Mouse (Mus musculus): Measurements from ENCODE around the gene Uroc1. TPM values are rescaled to one million over a fixed set of nuclear protein-coding genes. Genes with fewer than 3 reads are reported as not detected.

The Uroc1 gene
- polyA plus RNA-seq (2012; rRNA removed) = 0.29 and 0.47 TPM in 2 replicates

GRCm38 (mm10) chr6:90332561-90333425, at the start of gene Uroc1:
Gene Uroc1 (plus strand): TSS chr6:90333284.

GRCm38 (mm10) chr6:90300919-90301318, 32.2 kb upstream of the Uroc1 start, which contains the start of gene BC048671:
Gene BC048671 (plus strand): TSS chr6:90301219.

GRCm38 (mm10) chr6:90324991-90325390, 8.1 kb upstream of the Uroc1 start, which contains the start of gene Chst13:
Gene Chst13 (minus strand): TSS chr6:90325185.

GRCm38 (mm10) chr6:90368976-90369724, 36.1 kb downstream of the Uroc1 start, which contains the start of gene Zxdc:
Gene Zxdc (plus strand): TSS chr6:90369492.

Other genes with a start within 250 kb of the Uroc1 start
- gene Vmn1r50, start 231.9 kb upstream of the Uroc1 start, polyA plus RNA-seq (2012; rRNA removed) = not detected in 2 replicates
- not detected in 2 replicates for gene Vmn1r51, start 210.7 kb upstream of the Uroc1 start, polyA plus RNA-seq (2012; rRNA removed)
- not detected in 2 replicates for gene Vmn1r52, start 158.5 kb upstream of the Uroc1 start, polyA plus RNA-seq (2012; rRNA removed)
- gene V1ra8, start 130.5 kb upstream of the Uroc1 start, polyA plus RNA-seq (2012; rRNA removed) = not detected in 2 replicates
- 0.16 TPM in 1 of 2 replicates, not detected in the other for gene Vmn1r53, start 108.8 kb upstream of the Uroc1 start, polyA plus RNA-seq (2012; rRNA removed)
- not detected in 2 replicates for gene Vmn1r54, start 87.0 kb upstream of the Uroc1 start, polyA plus RNA-seq (2012; rRNA removed)
- gene BC048671, start 32.1 kb upstream of the Uroc1 start, polyA plus RNA-seq (2012; rRNA removed) = not detected in 2 replicates
- gene Chst13, start 8.1 kb upstream of the Uroc1 start, polyA plus RNA-seq (2012; rRNA removed) = 2.6 and 12.0 TPM in 2 replicates
- 65.6 and 96.9 TPM in 2 replicates for gene Zxdc, start 36.2 kb downstream of the Uroc1 start, polyA plus RNA-seq (2012; rRNA removed)
- gene Cfap100, start 95.5 kb downstream of the Uroc1 start, polyA plus RNA-seq (2012; rRNA removed) = 4.7 and 5.8 TPM in 2 replicates
- 63.2 and 82.2 TPM in 2 replicates for gene Klf15, start 129.3 kb downstream of the Uroc1 start, polyA plus RNA-seq (2012; rRNA removed)
- 16.8 and 18.4 TPM in 2 replicates for gene Aldh1l1, start 153.1 kb downstream of the Uroc1 start, polyA plus RNA-seq (2012; rRNA removed)

Measured in ovary, adult 2 months (tissue).